Mouse (Mus musculus): ENCODE data around the gene Ugt1a6a. TPM values are rescaled to one million over a fixed set of nuclear protein-coding genes. Genes with fewer than 3 reads are reported as not detected.
"Not testable (repeated sequence)": the region's sequence is repeated elsewhere in the genome, so short reads cannot be mapped to it uniquely, and the experiment has no call there.

Gene Ugt1a6a
- polyA plus RNA-seq, 1 experiment from 2014 or later, result 0.81 TPM

GRCm38 (mm10) chr1:88215466-88216380 lies 81.1 kb downstream of the Ugt1a6a start:
- H3K9ac ChIP-seq, result no peak overlapping the region
- no peak for ATAC-seq (replicated peaks; ENCODE audit: insufficient number of reproducible peaks, insufficient read depth, low FRiP score, low read depth)
- H3K4me3 ChIP-seq, result no peak overlapping the region
- H3K9me3 ChIP-seq (replicated peaks), result peaks cover 56% of the 10 kb centered on the region
- no peak overlapping the region for H3K4me2 ChIP-seq
- H3K36me3 ChIP-seq, result no peaks in the 10 kb centered on the region
- WGBS, result 63% methylated on average over 10 of the region's 10 CpGs
- H3K27me3 ChIP-seq, result no peaks in the 10 kb centered on the region
- no peak overlapping the region for H3K27ac ChIP-seq
- H3K4me1 ChIP-seq (replicated peaks), result no peaks in the 10 kb centered on the region

- Histone ChIP-seq H3K9me3 (replicated peaks) (peaks cover 53% of the 10 kb centered on the region), H3K27me3 (no peaks in the 10 kb centered on the region)
- ATAC-seq (replicated peaks; ENCODE audit: insufficient number of reproducible peaks, insufficient read depth, low FRiP score, low read depth), result no peak
These were observed 81.9 kb downstream of the Ugt1a6a start for GRCm38 (mm10) chr1:88216551-88216950.

GRCm38 (mm10) chr1:88217144-88217543 lies 82.5 kb downstream of the Ugt1a6a start:
- Histone ChIP-seq H3K36me3 (no peaks in the 10 kb centered on the region), H3K27me3 (no peaks in the 10 kb centered on the region), H3K27ac (no peak overlapping the region), H3K9me3 (replicated peaks) (peaks cover 47% of the 10 kb centered on the region), H3K4me3 (no peak overlapping the region), H3K4me2 (no peak overlapping the region), H3K9ac (no peak overlapping the region), H3K4me1 (replicated peaks) (no peaks in the 10 kb centered on the region)
- no peak for ATAC-seq (replicated peaks; ENCODE audit: insufficient number of reproducible peaks, insufficient read depth, low FRiP score, low read depth)
- 50% methylated on average over 2 of the region's 2 CpGs for WGBS

More at GRCm38 (mm10) chr1:88216551-88216950, 81.9 kb downstream of the Ugt1a6a start:
- no peak overlapping the region for H3K4me2 ChIP-seq
- H3K4me3 ChIP-seq, result no peak overlapping the region
- H3K9ac ChIP-seq, result no peak overlapping the region
- no peaks in the 10 kb centered on the region for H3K36me3 ChIP-seq
- H3K27ac ChIP-seq, result no peak overlapping the region
- 48% methylated on average over 2 of the region's 2 CpGs for WGBS
- no peaks in the 10 kb centered on the region for H3K4me1 ChIP-seq (replicated peaks)

GRCm38 (mm10) chr1:88217576-88217975 lies 83.0 kb downstream of the Ugt1a6a start:
- Histone ChIP-seq H3K9me3 (replicated peaks) (peaks cover 43% of the 10 kb centered on the region), H3K9ac (no peak overlapping the region), H3K4me1 (replicated peaks) (no peaks in the 10 kb centered on the region), H3K4me3 (no peak overlapping the region), H3K27ac (no peak overlapping the region), H3K36me3 (no peaks in the 10 kb centered on the region), H3K4me2 (no peak overlapping the region), H3K27me3 (no peaks in the 10 kb centered on the region)
- 36% methylated on average over 3 of the region's 3 CpGs for WGBS
- ATAC-seq (replicated peaks; ENCODE audit: insufficient number of reproducible peaks, insufficient read depth, low FRiP score, low read depth), result no peak

- Histone ChIP-seq H3K4me2 (no peak overlapping the region), H3K27me3 (no peaks in the 10 kb centered on the region), H3K9me3 (replicated peaks) (peaks cover 38% of the 10 kb centered on the region), H3K9ac (no peak overlapping the region), H3K36me3 (no peaks in the 10 kb centered on the region), H3K27ac (no peak overlapping the region), H3K4me1 (replicated peaks) (no peaks in the 10 kb centered on the region), H3K4me3 (no peak overlapping the region)
- ATAC-seq (replicated peaks; ENCODE audit: insufficient number of reproducible peaks, insufficient read depth, low FRiP score, low read depth), result no peak
- 69% methylated on average over 9 of the region's 9 CpGs for WGBS
These were observed 83.4 kb downstream of the Ugt1a6a start for GRCm38 (mm10) chr1:88218051-88218450.

GRCm38 (mm10) chr1:88218591-88218990 lies 84.0 kb downstream of the Ugt1a6a start:
- Histone ChIP-seq H3K9me3 (replicated peaks) (peaks cover 32% of the 10 kb centered on the region), H3K27ac (no peak overlapping the region), H3K4me3 (no peak overlapping the region), H3K4me2 (no peak overlapping the region), H3K36me3 (no peaks in the 10 kb centered on the region), H3K27me3 (no peaks in the 10 kb centered on the region), H3K4me1 (replicated peaks) (no peaks in the 10 kb centered on the region), H3K9ac (no peak overlapping the region)
- 43% methylated on average over 4 of the region's 4 CpGs for WGBS
- no peak for ATAC-seq (replicated peaks; ENCODE audit: insufficient number of reproducible peaks, insufficient read depth, low FRiP score, low read depth)

GRCm38 (mm10) chr1:88219054-88219453 lies 84.4 kb downstream of the Ugt1a6a start:
- Histone ChIP-seq H3K27me3 (no peaks in the 10 kb centered on the region), H3K4me1 (replicated peaks) (no peaks in the 10 kb centered on the region), H3K4me3 (no peak overlapping the region), H3K4me2 (no peak overlapping the region), H3K9me3 (replicated peaks) (peaks cover 28% of the 10 kb centered on the region), H3K9ac (no peak overlapping the region), H3K27ac (no peak overlapping the region), H3K36me3 (no peaks in the 10 kb centered on the region)
- ATAC-seq (replicated peaks; ENCODE audit: insufficient number of reproducible peaks, insufficient read depth, low FRiP score, low read depth), result no peak
- WGBS, result 21% methylated on average over 1 of the region's 1 CpGs

- Histone ChIP-seq H3K27ac (no peak overlapping the region), H3K36me3 (no peaks in the 10 kb centered on the region)
- ATAC-seq (replicated peaks; ENCODE audit: insufficient number of reproducible peaks, insufficient read depth, low FRiP score, low read depth), result no peak
These were observed 85.7 kb downstream of the Ugt1a6a start for GRCm38 (mm10) chr1:88220336-88220735.

GRCm38 (mm10) chr1:88222216-88222615 lies 87.6 kb downstream of the Ugt1a6a start:
- no peak for ATAC-seq (replicated peaks; ENCODE audit: insufficient number of reproducible peaks, insufficient read depth, low FRiP score, low read depth)

More at GRCm38 (mm10) chr1:88220336-88220735, 85.7 kb downstream of the Ugt1a6a start:
- H3K9me3 ChIP-seq (replicated peaks), result peaks cover 18% of the 10 kb centered on the region
- no peak overlapping the region for H3K4me3 ChIP-seq
- H3K9ac ChIP-seq, result no peak overlapping the region
- no peaks in the 10 kb centered on the region for H3K4me1 ChIP-seq (replicated peaks)
- no peaks in the 10 kb centered on the region for H3K27me3 ChIP-seq
- no peak overlapping the region for H3K4me2 ChIP-seq

GRCm38 (mm10) chr1:88223011-88223515 lies 88.5 kb downstream of the Ugt1a6a start:
- not testable (repeated sequence) for H3K4me1 ChIP-seq (replicated peaks); H3K4me2 ChIP-seq; H3K27ac ChIP-seq; H3K4me3 ChIP-seq; H3K27me3 ChIP-seq; ATAC-seq (replicated peaks; ENCODE audit: insufficient number of reproducible peaks, insufficient read depth, low FRiP score, low read depth); H3K9ac ChIP-seq; H3K36me3 ChIP-seq
- H3K9me3 ChIP-seq (replicated peaks), result peaks cover 28% of the 10 kb centered on the region

More at GRCm38 (mm10) chr1:88222216-88222615, 87.6 kb downstream of the Ugt1a6a start:
- Histone ChIP-seq H3K9me3 (replicated peaks) (peaks cover 24% of the 10 kb centered on the region), H3K4me2 (no peak overlapping the region), H3K9ac (no peak overlapping the region), H3K36me3 (no peaks in the 10 kb centered on the region), H3K27ac (no peak overlapping the region), H3K4me1 (replicated peaks) (no peaks in the 10 kb centered on the region), H3K27me3 (no peaks in the 10 kb centered on the region), H3K4me3 (no peak overlapping the region)
- 38% methylated on average over 2 of the region's 2 CpGs for WGBS

GRCm38 (mm10) chr1:88223591-88223990 lies 89.0 kb downstream of the Ugt1a6a start:
- Histone ChIP-seq H3K4me2 (no peak overlapping the region), H3K9ac (no peak overlapping the region), H3K4me1 (replicated peaks) (no peaks in the 10 kb centered on the region), H3K36me3 (no peaks in the 10 kb centered on the region), H3K4me3 (no peak overlapping the region), H3K9me3 (replicated peaks) (peaks cover 31% of the 10 kb centered on the region), H3K27me3 (no peaks in the 10 kb centered on the region), H3K27ac (no peak overlapping the region)
- WGBS, result 39% methylated on average over 1 of the region's 1 CpGs
- ATAC-seq (replicated peaks; ENCODE audit: insufficient number of reproducible peaks, insufficient read depth, low FRiP score, low read depth), result no peak
